ENCODE assay signal across 28 mouse cellular contexts in the genomic region with DNA sequence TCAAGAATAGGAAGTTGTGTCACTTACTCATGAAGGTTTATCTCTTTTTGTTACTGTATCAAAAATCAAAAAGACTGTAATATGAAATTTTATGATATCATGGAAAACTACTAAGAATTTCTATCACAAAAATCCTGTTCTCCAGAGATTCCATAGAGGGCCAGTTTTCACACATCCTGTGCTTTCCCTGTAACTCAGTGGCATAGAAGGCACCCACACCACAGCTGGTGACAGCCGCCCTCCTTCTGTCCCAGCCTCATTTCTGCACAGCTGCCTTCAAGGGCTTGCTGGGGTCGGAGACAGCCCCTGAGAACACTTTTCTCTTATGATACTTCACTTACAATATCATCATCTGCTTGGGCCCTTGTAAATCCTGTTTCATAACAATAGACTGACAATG.
"Had no signal": no experiment of that assay in that cellular context is flagged by ENCODE, and none has a peak within 500 bp of the region (broad histone marks: within the 10 kb centered on the region; RNA-seq: fewer than 3 reads in every experiment).

No protein-coding gene starts in this region.

- H3K9me3 ChIP-seq: embryonic facial prominence, embryonic 10.5 days; embryonic facial prominence, embryonic 12.5 days; embryonic facial prominence, embryonic 13.5 days; embryonic facial prominence, embryonic 15.5 days; forebrain, embryonic 10.5 days; forebrain, embryonic 12.5 days; forebrain, embryonic 13.5 days; forebrain, embryonic 15.5 days; heart, embryonic 10.5 days had no signal

- H3K27ac ChIP-seq: embryonic facial prominence, embryonic 10.5 days; embryonic facial prominence, embryonic 12.5 days; embryonic facial prominence, embryonic 13.5 days; embryonic facial prominence, embryonic 15.5 days; forebrain, embryonic 10.5 days; forebrain, embryonic 12.5 days; forebrain, embryonic 13.5 days; forebrain, embryonic 15.5 days; gastrocnemius, adult 2 months; heart, adult 2 months; heart, embryonic 10.5 days had no signal

- H3K9ac ChIP-seq: embryonic facial prominence, embryonic 12.5 days; embryonic facial prominence, embryonic 13.5 days; embryonic facial prominence, embryonic 15.5 days; forebrain, embryonic 12.5 days; forebrain, embryonic 13.5 days; forebrain, embryonic 15.5 days; forebrain, postnatal 0 days had no signal

- DNase-seq: cerebellum, adult 9-10 months; cerebellum, adult 9-11 months; cerebellum, postnatal 10 days; cerebellum, postnatal 14 days; cerebellum, postnatal 25 days; cerebellum, postnatal 36 days; embryo, embryonic 11 days; forebrain, postnatal 0 days; gastrocnemius, adult 2 months; gastrocnemius, postnatal 10 days; gastrocnemius, postnatal 14 days; gastrocnemius, postnatal 25 days; gastrocnemius, postnatal 36 days; heart, adult 18-20 months; heart, adult 2 months had no signal

- H3K4me3 ChIP-seq: embryonic facial prominence, embryonic 10.5 days; embryonic facial prominence, embryonic 12.5 days; embryonic facial prominence, embryonic 13.5 days; embryonic facial prominence, embryonic 15.5 days; erythroblast, embryonic 14.5 days; forebrain, embryonic 10.5 days; forebrain, embryonic 12.5 days; forebrain, embryonic 13.5 days; forebrain, embryonic 15.5 days; gastrocnemius, adult 2 months; heart, adult 2 months; heart, embryonic 10.5 days had no signal

- H3K4me2 ChIP-seq: embryonic facial prominence, embryonic 12.5 days; embryonic facial prominence, embryonic 13.5 days; embryonic facial prominence, embryonic 15.5 days; forebrain, embryonic 12.5 days; forebrain, embryonic 13.5 days; forebrain, embryonic 15.5 days; heart, embryonic 11.5 days had no signal

- H3K36me3 ChIP-seq: embryonic facial prominence, embryonic 15.5 days; forebrain, embryonic 15.5 days; heart, embryonic 10.5 days had no signal

- H3K27me3 ChIP-seq: embryonic facial prominence, embryonic 12.5 days; embryonic facial prominence, embryonic 13.5 days; embryonic facial prominence, embryonic 15.5 days; forebrain, embryonic 12.5 days; forebrain, embryonic 13.5 days; forebrain, embryonic 15.5 days had no signal

- ATAC-seq: forebrain, embryonic 13.5 days; forebrain, embryonic 14.5 days; forebrain, embryonic 15.5 days; forebrain, embryonic 16.5 days; forebrain, postnatal 0 days had no signal
